Mouse (Mus musculus) embryonic stem cell, embryonic (primary cell): Measurements from ENCODE around the gene Sema6b.

ENCODE experiments used
- CTCF ChIA-PET, 4 experiments: fragments of 300-600 bp in 2 of 4; fragments of 350-600 bp in 2 of 4; sonication (Branson Sonifier 250); formaldehyde crosslinking; loops; one replicate each; lab custom pipeline; 2022; ENCODE audit warnings: inconsistent platforms in 2 of 4; lab: Charles Lee
- POLR2A ChIA-PET, 4 experiments: fragments of 300-600 bp in 2 of 4; fragments of 350-600 bp in 2 of 4; sonication (Branson Sonifier 250); formaldehyde crosslinking; loops; one replicate each; lab custom pipeline; 2022; ENCODE audit warnings: antibody characterized with exemption in 4 of 4, inconsistent platforms in 1 of 4; lab: Charles Lee

Sema6b gene

DNA sequence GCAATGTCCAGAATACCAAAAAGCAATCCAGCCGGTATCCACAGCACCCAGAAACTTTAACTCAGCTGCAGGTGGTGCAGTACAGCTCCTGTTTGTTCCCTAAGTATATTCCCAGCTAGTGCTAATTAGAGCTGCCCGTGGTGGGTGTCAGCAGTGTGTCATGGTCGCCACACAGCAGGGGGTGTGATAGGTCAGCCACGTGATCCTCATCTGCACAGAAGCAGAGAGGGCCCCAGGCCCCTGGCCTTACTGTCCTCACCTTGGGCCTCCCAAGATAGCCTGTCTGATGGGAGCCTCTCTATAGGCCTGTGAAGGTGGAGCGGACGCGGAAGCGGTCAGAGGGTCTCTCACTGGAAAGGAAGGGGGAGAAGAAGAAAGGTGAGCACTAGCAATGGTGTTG is 42.0 kb downstream of the Sema6b start:
- ChIA-PET POLR2A (interaction anchor here in 2 of 4 experiments (0.8 to 3.2 kb wide), 6 partner anchors 9 to 30 kb away, joined by 3 to 9 read pairs (median 4); no protein-coding TSS in a partner anchor), CTCF (interaction anchor here in 1 of 4 experiments (1.4 kb wide), 1 partner anchor 13 kb away, joined by 3 read pairs; no protein-coding TSS in a partner anchor)

DNA sequence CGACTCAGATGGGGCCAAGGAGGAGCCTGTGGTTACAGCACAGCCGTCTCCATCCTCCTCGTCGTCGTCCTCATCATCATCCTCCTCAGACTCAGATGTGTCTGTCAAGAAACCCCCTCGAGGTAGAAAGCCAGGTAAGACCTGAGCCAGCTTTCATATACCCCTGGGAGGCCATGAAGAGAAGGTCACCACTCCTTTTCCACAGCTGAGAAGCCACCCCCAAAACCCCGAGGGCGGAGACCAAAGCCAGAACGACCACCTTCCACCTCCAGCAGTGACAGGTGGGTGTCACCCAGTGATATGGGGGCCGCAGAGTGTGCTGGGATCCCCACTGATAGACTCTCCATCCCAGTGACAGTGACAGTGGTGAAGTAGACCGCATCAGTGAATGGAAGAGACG is 43.3 kb downstream of the Sema6b start:
- ChIA-PET CTCF (interaction anchor here in 2 of 4 experiments (0.6 to 1.1 kb wide), 2 partner anchors 18 to 28 kb away, joined by 4 to 10 read pairs; no protein-coding TSS in a partner anchor), POLR2A (interaction anchor here in 2 of 4 experiments (0.9 to 5.5 kb wide), 5 partner anchors 7 to 18 kb away, joined by 3 to 23 read pairs (median 9); partner anchors contain the start of genes Hdgfl2 (in 1 of the 2) and Plin4 (in 1 of the 2))

DNA sequence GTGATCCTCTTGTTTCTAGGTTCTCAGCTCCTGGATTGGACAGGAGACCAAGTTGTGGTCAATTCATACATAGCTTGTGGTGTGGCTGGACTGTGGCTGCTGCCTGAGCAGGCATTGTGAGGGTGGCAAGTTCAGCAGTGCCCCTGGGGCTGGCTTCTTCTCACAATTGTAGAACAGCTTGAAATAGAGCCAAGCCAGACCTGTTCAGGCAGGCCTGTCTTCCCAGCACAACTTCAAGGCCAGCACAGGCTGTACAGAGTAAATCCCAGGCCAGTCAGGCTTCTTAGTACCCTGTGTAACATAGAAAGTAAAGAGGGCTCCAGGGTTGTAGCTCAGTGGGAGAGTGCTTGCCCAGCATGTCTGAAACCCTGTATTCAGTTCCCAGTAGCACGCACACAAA is 47.3 kb downstream of the Sema6b start:
- ChIA-PET CTCF (interaction anchor here in 2 of 4 experiments (0.6 to 1.2 kb wide), 11 partner anchors 10 to 726 kb away, joined by 3 to 16 read pairs (median 6); no protein-coding TSS in a partner anchor), POLR2A (interaction anchor here (0.6 to 5.5 kb wide), 16 partner anchors 9 to 218 kb away, joined by 3 to 23 read pairs (median 3); partner anchors contain the start of genes Hdgfl2 (in 2 of the 4) and Ubxn6 (in 1 of the 4))

DNA sequence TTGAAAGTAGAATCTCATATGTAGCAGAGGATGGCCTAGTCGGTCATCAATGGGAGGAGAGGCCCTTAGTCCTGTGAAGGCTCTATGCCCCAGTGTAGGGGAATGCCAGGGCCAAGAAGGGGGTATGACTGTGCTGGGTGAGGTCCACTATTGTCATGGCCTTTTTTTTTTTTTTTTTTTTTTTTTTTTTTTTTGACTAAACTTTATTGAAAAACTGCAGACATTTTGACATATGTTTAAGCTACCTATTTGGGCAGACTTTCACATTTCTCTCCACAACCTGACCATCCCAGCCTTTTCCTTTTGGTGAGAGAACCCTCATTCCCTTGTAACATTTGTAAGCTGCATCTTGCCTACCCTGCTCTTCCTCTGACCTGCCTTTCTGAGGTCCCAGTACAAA is 47.8 kb downstream of the Sema6b start:
- ChIA-PET POLR2A (interaction anchor here (0.6 to 5.5 kb wide), 18 partner anchors 10 to 292 kb away, joined by 3 to 23 read pairs (median 3); partner anchors contain the start of genes Hdgfl2 (in 2 of the 4) and Ubxn6 (in 1 of the 4)), CTCF (interaction anchor here in 3 of 4 experiments (0.5 to 1.2 kb wide), 13 partner anchors 10 to 725 kb away, joined by 3 to 16 read pairs (median 5); no protein-coding TSS in a partner anchor)

DNA sequence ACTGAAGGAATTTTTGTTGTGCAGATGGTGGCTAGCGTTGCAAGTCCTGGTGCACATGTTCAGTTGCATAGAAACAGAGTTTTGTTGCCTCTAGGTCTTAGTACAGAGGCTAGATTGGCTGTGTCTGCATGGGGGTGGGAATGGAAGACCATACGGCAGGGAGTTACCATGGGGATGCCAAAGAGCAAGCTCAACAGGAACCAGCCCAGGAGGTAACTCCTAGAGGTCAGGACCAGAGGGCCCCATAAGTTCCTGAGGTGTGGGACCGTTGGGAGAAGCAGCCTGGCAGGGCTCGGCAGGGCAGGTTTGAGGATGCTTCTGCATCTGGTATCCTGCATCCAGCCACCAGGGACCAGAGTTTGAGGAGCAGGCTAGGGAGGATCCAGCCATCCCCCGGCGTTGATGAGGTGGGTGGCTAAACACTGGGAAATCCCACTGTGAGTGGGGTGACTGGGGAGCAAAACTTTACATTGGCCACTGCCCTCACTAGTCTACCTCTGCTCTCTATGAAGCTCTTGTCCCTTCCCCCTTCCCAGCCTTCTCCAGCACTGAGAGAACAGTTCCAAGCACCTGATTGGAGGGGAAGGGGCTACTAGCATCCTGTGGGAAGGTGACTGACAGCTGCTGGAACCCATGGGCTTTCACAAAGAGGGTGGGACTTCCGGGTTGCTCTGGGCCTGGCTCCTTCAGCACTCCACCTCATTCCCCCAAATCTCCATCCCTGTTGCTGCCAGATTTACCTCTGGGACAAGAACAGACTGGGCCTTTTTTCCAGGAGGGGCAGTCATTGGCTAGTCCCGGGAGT is 59.2 kb downstream of the Sema6b start:
- ChIA-PET CTCF (interaction anchor here in 1 of 4 experiments (0.9 to 1.5 kb wide), 6 partner anchors 16 to 183 kb away, joined by 3 to 6 read pairs (median 4); partner anchors contain the start of genes Plin5 and Sh3gl1), POLR2A (interaction anchor here (0.6 to 2.4 kb wide), 58 partner anchors 9 to 546 kb away, joined by 3 to 19 read pairs (median 4); partner anchors contain the start of genes Chaf1a (in 2 of the 4), Dpp9 (in 2 of the 4), Plin5 (in 2 of the 4) and Sh3gl1 (in 2 of the 4))

DNA sequence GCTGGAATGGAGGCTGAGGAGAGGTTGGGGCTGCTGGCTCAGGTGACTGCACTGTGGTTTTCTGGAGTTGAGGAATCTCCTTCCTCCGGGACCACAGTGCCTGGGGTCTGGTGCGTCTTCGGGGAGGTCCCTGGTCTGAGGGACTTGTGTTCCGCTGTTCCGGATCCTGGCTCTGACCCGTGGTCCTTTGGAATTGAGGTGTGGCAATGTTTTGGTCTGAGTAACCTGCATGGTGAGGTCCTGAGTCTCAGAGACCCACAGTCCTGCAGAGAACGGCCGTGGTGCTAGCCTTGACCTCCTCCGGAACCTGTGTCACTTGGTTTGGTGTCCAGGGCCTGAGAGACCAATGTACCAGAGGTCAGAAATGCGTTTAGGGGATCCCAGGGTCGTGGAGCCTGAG is 60.2 kb downstream of the Sema6b start:
- CTCF ChIA-PET: interaction anchor here in 3 of 4 experiments (0.5 to 1.6 kb wide), 18 partner anchors 11 to 212 kb away, joined by 3 to 30 read pairs (median 6); partner anchors contain the start of genes Sh3gl1 (in 2 of the 3), Chaf1a (in 1 of the 3) and Plin5 (in 1 of the 3)
- POLR2A ChIA-PET: interaction anchor here (0.6 to 20.7 kb wide), 75 partner anchors 9 to 1168 kb away, joined by 3 to 335 read pairs (median 8); partner anchors contain the start of genes Chaf1a (in 3 of the 4), Dpp9 (in 2 of the 4), Plin5 (in 2 of the 4) and Ebi3 (in 1 of the 4)

DNA sequence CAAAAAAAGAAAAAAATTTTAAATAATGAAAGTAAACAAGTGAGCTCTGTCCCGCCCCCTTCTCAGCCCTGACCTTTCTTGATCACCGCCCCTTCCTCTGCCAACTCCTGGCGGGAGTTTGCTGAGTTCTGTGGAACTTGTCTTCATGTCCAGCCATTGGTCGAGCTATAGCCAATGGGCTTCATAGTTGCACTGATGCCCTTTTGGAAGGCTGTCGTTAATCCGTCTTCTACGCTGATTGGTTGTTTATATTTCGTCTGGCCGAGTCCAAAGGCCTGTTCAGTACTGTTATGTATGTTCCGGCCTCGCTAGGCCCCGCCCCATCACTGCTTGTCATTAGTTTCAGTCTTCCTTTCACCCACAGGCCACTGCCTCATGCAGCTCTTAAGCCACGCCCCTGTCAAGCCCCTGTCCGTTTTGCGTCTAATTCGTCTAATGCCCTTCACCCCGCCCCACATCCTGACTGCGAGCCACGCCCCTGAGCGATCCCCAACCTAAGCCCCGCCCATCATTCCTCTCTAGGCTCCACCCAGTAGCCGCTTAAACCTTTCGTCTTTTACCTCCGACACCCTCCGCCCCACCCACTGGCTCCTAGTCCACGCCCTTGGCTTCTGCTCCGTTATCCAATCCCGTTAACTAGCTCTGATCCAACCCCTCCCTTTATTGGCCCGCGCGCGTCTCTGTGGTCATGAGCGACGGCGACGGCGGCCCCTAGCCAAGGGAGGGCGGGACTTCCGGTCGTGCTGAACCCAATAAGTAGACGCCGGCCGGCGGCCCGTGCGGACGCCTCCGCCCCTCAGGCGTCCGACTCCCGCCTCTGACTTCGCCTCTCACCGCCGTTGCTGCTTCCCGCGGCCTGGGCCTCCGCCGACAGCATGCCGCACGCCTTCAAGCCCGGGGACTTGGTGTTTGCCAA is 61.0 kb downstream of the Sema6b start, which contains the start of gene Hdgfl2:
Gene Hdgfl2 (plus strand): TSS at position 755 of the 916 bp plus-strand sequence.
- POLR2A ChIA-PET: interaction anchor here in 3 of 4 experiments (0.5 to 20.7 kb wide), 151 partner anchors 9 to 1169 kb away, joined by 3 to 335 read pairs (median 4); partner anchors contain the start of genes Chaf1a (in 3 of the 3), Sh3gl1 (in 3 of the 3), Dpp9 (in 2 of the 3) and Ebi3 (in 2 of the 3)
- CTCF ChIA-PET: interaction anchor here in 3 of 4 experiments (0.5 to 1.6 kb wide), 35 partner anchors 10 to 474 kb away, joined by 3 to 30 read pairs (median 4); partner anchors contain the start of genes Sh3gl1 (in 3 of the 3), Chaf1a (in 1 of the 3), Plin5 (in 1 of the 3) and Yju2 (in 1 of the 3)

DNA sequence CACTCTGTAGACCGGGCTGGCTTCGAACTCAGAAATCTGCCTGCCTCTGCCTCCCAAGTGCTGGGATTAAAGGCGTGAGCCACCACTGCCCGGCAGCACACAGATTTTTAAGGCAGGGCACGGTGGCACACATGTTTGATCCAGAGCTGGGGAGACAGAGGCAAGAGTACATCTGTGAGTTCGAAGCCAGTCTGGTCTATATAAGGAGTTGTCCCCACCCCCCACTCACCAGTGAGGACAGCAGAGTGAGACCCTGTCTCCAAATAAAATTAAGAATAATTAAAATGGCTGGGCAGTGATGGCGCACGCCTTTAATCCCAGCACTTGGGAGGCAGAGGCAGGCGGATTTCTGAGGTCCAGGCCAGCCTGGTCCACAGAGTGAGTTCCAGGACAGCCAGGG is 61.8 kb downstream of the Sema6b start:
- CTCF ChIA-PET: interaction anchor here in 3 of 4 experiments (0.6 to 1.6 kb wide), 22 partner anchors 9 to 475 kb away, joined by 3 to 30 read pairs (median 6); partner anchors contain the start of genes Sh3gl1 (in 3 of the 3), Chaf1a (in 1 of the 3), Plin5 (in 1 of the 3) and Yju2 (in 1 of the 3)
- POLR2A ChIA-PET: interaction anchor here in 3 of 4 experiments (0.7 to 20.7 kb wide), 100 partner anchors 9 to 1170 kb away, joined by 3 to 335 read pairs (median 6); partner anchors contain the start of genes Chaf1a (in 3 of the 3), Sh3gl1 (in 3 of the 3), Ebi3 (in 2 of the 3) and Zfp119a (in 2 of the 3)

DNA sequence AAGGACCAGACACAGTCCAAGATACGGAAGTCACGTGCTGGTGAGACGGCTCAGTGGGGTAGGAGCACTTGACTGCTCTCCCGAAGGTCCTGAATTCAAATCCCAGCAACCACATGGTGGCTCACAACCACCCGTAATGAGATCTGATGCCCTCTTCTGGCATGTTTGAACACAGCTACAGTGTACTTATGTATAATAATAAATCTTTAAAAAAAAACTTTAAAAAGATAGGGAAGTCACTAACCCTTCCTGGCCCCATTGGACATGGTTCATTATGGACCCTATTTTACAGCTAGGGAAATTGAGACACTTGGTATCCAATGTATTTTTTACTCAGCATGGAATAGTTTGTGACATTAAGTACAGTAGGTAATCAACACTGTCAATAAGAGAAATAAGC is 62.6 kb downstream of the Sema6b start:
- CTCF ChIA-PET: interaction anchor here in 1 of 4 experiments (0.7 kb wide), 1 partner anchor 42 kb away, joined by 3 read pairs; no protein-coding TSS in a partner anchor
- POLR2A ChIA-PET: interaction anchor here in 3 of 4 experiments (0.6 to 20.7 kb wide), 23 partner anchors 8 to 249 kb away, joined by 3 to 335 read pairs (median 7); partner anchors contain the start of genes Sh3gl1 (in 2 of the 3), Chaf1a (in 1 of the 3), Kdm4b (in 1 of the 3) and Yju2 (in 1 of the 3)

DNA sequence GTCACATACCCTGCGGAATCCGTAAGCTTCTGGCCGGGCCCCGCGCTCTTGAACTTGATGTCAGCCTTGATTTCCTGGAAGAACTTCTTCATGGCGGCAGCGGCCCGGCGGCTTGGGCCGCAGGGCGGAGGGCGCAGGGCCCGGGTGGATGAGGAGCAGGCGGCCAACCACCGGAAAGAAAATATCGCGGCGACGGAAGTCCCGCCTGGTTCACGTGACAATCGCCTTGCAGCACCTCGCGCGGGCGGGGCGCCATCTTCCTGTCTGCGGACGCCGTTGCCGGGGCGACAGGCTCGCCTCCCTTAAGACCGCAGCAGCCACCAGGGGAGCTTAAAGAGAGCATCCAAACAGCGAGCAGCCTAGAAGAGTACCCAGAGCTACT is 65.3 kb downstream of the Sema6b start, which contains the start of gene Ubxn6:
Gene Ubxn6 (minus strand): TSS at position 202 of the 382 bp plus-strand sequence.
- POLR2A ChIA-PET: interaction anchor here (0.6 to 20.7 kb wide), 51 partner anchors 8 to 553 kb away, joined by 3 to 335 read pairs (median 4); partner anchors contain the start of genes Chaf1a (in 3 of the 4), Sh3gl1 (in 3 of the 4), Plin5 (in 2 of the 4) and Catsperd (in 1 of the 4)
- CTCF ChIA-PET: interaction anchor here in 2 of 4 experiments (0.5 to 1.7 kb wide), 13 partner anchors 9 to 1670 kb away, joined by 3 to 11 read pairs (median 4); partner anchors contain the start of genes Sh3gl1 (in 2 of the 2) and Chaf1a (in 1 of the 2)

DNA sequence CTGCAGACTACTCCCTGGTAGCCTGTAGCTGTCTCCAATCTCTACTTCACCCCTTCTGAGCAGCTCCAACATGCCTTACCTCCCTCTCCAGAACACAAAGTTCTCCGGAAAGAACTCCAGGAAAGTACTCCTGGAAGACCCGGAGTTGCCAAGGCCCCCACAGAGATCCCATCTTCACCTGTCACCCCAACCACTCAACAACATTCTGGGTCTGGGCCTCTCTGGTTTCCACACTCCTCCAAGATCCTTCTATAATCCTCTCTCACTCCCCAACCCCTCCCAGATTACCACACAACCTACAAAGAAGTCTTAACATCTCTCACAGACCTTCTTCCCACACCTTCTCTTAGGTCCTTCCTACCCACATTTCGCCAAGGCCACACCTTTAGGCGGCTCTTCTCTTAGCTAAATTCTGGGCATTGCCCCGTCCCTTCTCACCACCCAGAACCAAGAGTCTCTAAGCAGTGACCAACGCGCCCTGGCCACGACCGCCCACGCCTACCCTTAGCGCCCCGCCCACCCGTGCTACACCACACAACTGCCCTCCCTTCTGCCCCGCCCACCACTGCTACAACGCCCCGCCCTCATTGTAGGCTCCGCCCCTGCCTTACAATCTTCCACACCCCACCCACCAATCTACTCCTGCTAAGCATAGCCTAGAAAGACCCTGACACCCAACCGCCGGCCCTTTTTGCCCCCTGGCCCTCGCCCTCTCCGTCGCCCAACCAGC is 65.9 kb downstream of the Sema6b start:
- CTCF ChIA-PET: interaction anchor here in 2 of 4 experiments (0.5 to 1.7 kb wide), 11 partner anchors 9 to 1671 kb away, joined by 3 to 11 read pairs (median 4); partner anchors contain the start of gene Sh3gl1 (in 2 of the 2)
- POLR2A ChIA-PET: interaction anchor here (0.6 to 20.7 kb wide), 49 partner anchors 9 to 553 kb away, joined by 3 to 335 read pairs (median 4); partner anchors contain the start of genes Chaf1a (in 3 of the 4), Plin5 (in 2 of the 4), Sh3gl1 (in 2 of the 4) and Catsperd (in 1 of the 4)
